Mouse (Mus musculus): Measurements from ENCODE around the gene Cxcl17. TPM values are rescaled to one million over a fixed set of nuclear protein-coding genes. Genes with fewer than 3 reads are reported as not detected.
A peak's percentile ranks its signal among the peaks of the same experiment; 100 is the strongest.

Gene Cxcl17
- polyA plus RNA-seq, 1 experiment from 2014 or later: 1.2 TPM

GRCm38 (mm10) chr7:25378181-25379100 is 34.2 kb downstream of the Cxcl17 start:
- H3K9me3 ChIP-seq: no peaks in the 10 kb centered on the region
- 0 out of 2 replicates have a peak, but pooled peaks cover 4% of the 10 kb centered on the region for H3K27me3 ChIP-seq
- H3K36me3 ChIP-seq: peaks cover 16% of the 10 kb centered on the region
- no peak overlapping the region for H3K27ac ChIP-seq (replicated peaks)
- no peak overlapping the region for H3K9ac ChIP-seq
- H3K4me1 ChIP-seq (replicated peaks): peaks cover 26% of the 10 kb centered on the region
- H3K4me2 ChIP-seq: no peak overlapping the region
- no peak overlapping the region for H3K4me3 ChIP-seq
- no peak for ATAC-seq (ENCODE audit: low FRiP score, low read depth)
- WGBS: 86% methylated on average over 13 of the region's 13 CpGs

GRCm38 (mm10) chr7:25377100-25377700 is 35.5 kb downstream of the Cxcl17 start:
- no peak; the same call in 1 of the 2 replicates for ATAC-seq (ENCODE audit: low FRiP score, low read depth)
- Histone ChIP-seq H3K27ac (replicated peaks) (no peak overlapping the region), H3K4me1 (replicated peaks) (peaks cover 26% of the 10 kb centered on the region), H3K9me3 (no peaks in the 10 kb centered on the region), H3K4me3 (peak overlapping the region; percentile 39), H3K36me3 (peaks cover 6% of the 10 kb centered on the region), H3K9ac (peak overlapping the region; percentile 32; the same call in 1 of the 2 replicates), H3K4me2 (peak overlapping the region; percentile 54), H3K27me3 (0 out of 2 replicates have a peak, but pooled peaks cover 4% of the 10 kb centered on the region)
- WGBS: 45% methylated on average over 8 of the region's 8 CpGs

GRCm38 (mm10) chr7:25376556-25376955 is 36.1 kb downstream of the Cxcl17 start:
- Histone ChIP-seq H3K4me2 (peak overlapping the region; percentile 54), H3K4me1 (replicated peaks) (peaks cover 26% of the 10 kb centered on the region), H3K27ac (replicated peaks) (no peak overlapping the region), H3K4me3 (peak overlapping the region; percentile 39), H3K27me3 (0 out of 2 replicates have a peak, but pooled peaks cover 4% of the 10 kb centered on the region), H3K9ac (peak overlapping the region; percentile 32; the same call in 1 of the 2 replicates), H3K36me3 (no peaks in the 10 kb centered on the region), H3K9me3 (no peaks in the 10 kb centered on the region)
- peak; percentile 79 for ATAC-seq (ENCODE audit: low FRiP score, low read depth)
- 4% methylated on average over 17 of the region's 17 CpGs for WGBS

GRCm38 (mm10) chr7:25372441-25372840 is 40.2 kb downstream of the Cxcl17 start:
- 89% methylated on average over 5 of the region's 5 CpGs for WGBS
- no peak overlapping the region for H3K27ac ChIP-seq (replicated peaks)
- no peak overlapping the region for H3K4me3 ChIP-seq
- H3K9me3 ChIP-seq: no peaks in the 10 kb centered on the region
- peaks cover 27% of the 10 kb centered on the region for H3K4me1 ChIP-seq (replicated peaks)
- no peak for ATAC-seq (ENCODE audit: low FRiP score, low read depth)
- no peak overlapping the region for H3K4me2 ChIP-seq
- peaks cover 20% of the 10 kb centered on the region for H3K27me3 ChIP-seq
- no peaks in the 10 kb centered on the region for H3K36me3 ChIP-seq
- H3K9ac ChIP-seq: no peak overlapping the region

- ATAC-seq (ENCODE audit: low FRiP score, low read depth): no peak
- WGBS: 51% methylated on average over 12 of the region's 12 CpGs
- Histone ChIP-seq H3K9me3 (no peaks in the 10 kb centered on the region), H3K27me3 (peaks cover 24% of the 10 kb centered on the region), H3K9ac (no peak within 1 kb of the TSS), H3K4me2 (no peak within 1 kb of the TSS), H3K4me1 (replicated peaks) (peaks cover 36% of the 10 kb centered on the region), H3K36me3 (peaks cover 7% of the 10 kb centered on the region; the same call in 1 of the 2 replicates), H3K4me3 (no peak within 1 kb of the TSS), H3K27ac (replicated peaks) (no peak within 1 kb of the TSS)
These were observed 43.5 kb downstream of the Cxcl17 start, which contains the start of gene Cnfn for GRCm38 (mm10) chr7:25369058-25369749. Gene Cnfn (minus strand): TSS chr7:25369724.

GRCm38 (mm10) chr7:25368333-25368732 is 44.4 kb downstream of the Cxcl17 start:
- Histone ChIP-seq H3K9ac (no peak overlapping the region), H3K4me2 (no peak overlapping the region; the same call in 1 of the 2 replicates), H3K36me3 (peaks cover 15% of the 10 kb centered on the region), H3K27me3 (peaks cover 24% of the 10 kb centered on the region), H3K4me1 (replicated peaks) (peaks cover 36% of the 10 kb centered on the region), H3K4me3 (no peak overlapping the region), H3K27ac (replicated peaks) (no peak overlapping the region), H3K9me3 (no peaks in the 10 kb centered on the region)
- ATAC-seq (ENCODE audit: low FRiP score, low read depth): no peak
- WGBS: 27% methylated on average over 12 of the region's 12 CpGs

- H3K4me2 ChIP-seq: peak overlapping the region; percentile 21
- H3K9me3 ChIP-seq: no peaks in the 10 kb centered on the region
- no peak overlapping the region for H3K4me3 ChIP-seq
- peaks cover 36% of the 10 kb centered on the region for H3K4me1 ChIP-seq (replicated peaks)
- no peak for ATAC-seq (ENCODE audit: low FRiP score, low read depth)
- H3K36me3 ChIP-seq: peaks cover 20% of the 10 kb centered on the region
- WGBS: 3% methylated on average over 33 of the region's 33 CpGs
- no peak overlapping the region for H3K27ac ChIP-seq (replicated peaks)
- peaks cover 24% of the 10 kb centered on the region for H3K27me3 ChIP-seq
- no peak overlapping the region for H3K9ac ChIP-seq
These were observed 44.9 kb downstream of the Cxcl17 start for GRCm38 (mm10) chr7:25367632-25368293.

- Histone ChIP-seq H3K4me1 (replicated peaks) (peaks cover 36% of the 10 kb centered on the region), H3K27me3 (peaks cover 24% of the 10 kb centered on the region), H3K27ac (replicated peaks) (peak overlapping the region; percentile 23; the same call in 1 of the 2 replicates), H3K36me3 (peaks cover 28% of the 10 kb centered on the region), H3K4me2 (no peak overlapping the region), H3K4me3 (no peak overlapping the region), H3K9me3 (no peaks in the 10 kb centered on the region), H3K9ac (no peak overlapping the region)
- no peak for ATAC-seq (ENCODE audit: low FRiP score, low read depth)
- WGBS: 16% methylated on average over 13 of the region's 13 CpGs
These were observed 46.6 kb downstream of the Cxcl17 start for GRCm38 (mm10) chr7:25365937-25366625.

GRCm38 (mm10) chr7:25363632-25364031 is 49.1 kb downstream of the Cxcl17 start:
- Histone ChIP-seq H3K4me3 (no peak overlapping the region), H3K4me1 (replicated peaks) (peaks cover 39% of the 10 kb centered on the region), H3K9ac (no peak overlapping the region), H3K27me3 (peaks cover 14% of the 10 kb centered on the region), H3K36me3 (peaks cover 41% of the 10 kb centered on the region), H3K27ac (replicated peaks) (no peak overlapping the region), H3K4me2 (no peak overlapping the region), H3K9me3 (no peaks in the 10 kb centered on the region)
- ATAC-seq (ENCODE audit: low FRiP score, low read depth): no peak
- WGBS: 94% methylated on average over 17 of the region's 17 CpGs

- Histone ChIP-seq H3K4me3 (no peak overlapping the region), H3K9me3 (no peaks in the 10 kb centered on the region), H3K4me2 (no peak overlapping the region), H3K9ac (no peak overlapping the region), H3K36me3 (peaks cover 41% of the 10 kb centered on the region), H3K4me1 (replicated peaks) (peaks cover 38% of the 10 kb centered on the region), H3K27me3 (peaks cover 9% of the 10 kb centered on the region; the same call in 1 of the 2 replicates), H3K27ac (replicated peaks) (no peak overlapping the region)
- ATAC-seq (ENCODE audit: low FRiP score, low read depth): no peak
- 85% methylated on average over 19 of the region's 19 CpGs for WGBS
These were observed 49.5 kb downstream of the Cxcl17 start for GRCm38 (mm10) chr7:25363151-25363550.

All from hindbrain, embryonic 15.5 days (tissue).